Mouse (Mus musculus) left cerebral cortex, postnatal 36 days (tissue): ENCODE measurements around the gene Fgd1. TPM values are rescaled to one million over a fixed set of nuclear protein-coding genes. Genes with fewer than 3 reads are reported as not detected.

Experiments
- DNase-seq, 2 experiments: peaks; one replicate each; pipeline ENCODE4 v3.0.0; 2021 to 2022; ENCODE audit warnings: low spot score in 2 of 2, mixed read lengths in 1 of 2
- intact Hi-C: fragments of 180-260 bp; cut with DNase I; formaldehyde crosslinking; loops from one replicate; pipeline ENCODE4 v1.15.1; 2025
- total RNA-seq, 2 experiments: library from RNA; stranded (reverse); gene quantifications; 2 replicates each; pipeline ENCODE4 v1.2.3; 2021

Fgd1 gene
- total RNA-seq, 2 experiments from 2014 or later = 17.8 to 18.4 TPM

DNA sequence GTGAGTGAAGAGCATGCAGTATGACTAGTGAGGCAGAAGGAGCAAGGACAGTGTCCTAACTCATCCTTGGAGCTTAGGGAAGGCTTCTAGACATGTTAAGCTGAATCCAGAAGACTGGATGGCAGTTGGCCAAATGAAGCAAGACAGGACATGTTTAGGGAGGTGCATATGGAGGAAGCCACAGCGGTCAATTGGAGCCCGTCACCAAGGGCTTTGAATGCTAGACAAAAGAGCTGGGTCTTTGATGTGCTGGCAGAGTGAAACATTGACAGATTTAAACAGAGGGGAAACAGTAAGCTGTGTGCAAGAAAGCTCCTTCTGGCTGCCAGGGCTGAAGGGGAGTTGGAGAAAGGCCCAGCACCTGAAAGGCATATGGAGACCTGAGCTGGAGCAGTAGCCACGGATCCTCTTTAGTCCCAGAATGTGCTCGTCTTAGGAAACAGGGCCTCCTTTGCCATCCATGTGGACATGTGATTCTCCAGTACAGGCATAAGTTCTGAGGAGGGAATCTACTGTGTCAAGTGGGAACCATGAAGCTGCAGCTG, 31.1 kb downstream of the Fgd1 start:
- intact Hi-C loops = no loop called here
- no peak for DNase-seq

DNA sequence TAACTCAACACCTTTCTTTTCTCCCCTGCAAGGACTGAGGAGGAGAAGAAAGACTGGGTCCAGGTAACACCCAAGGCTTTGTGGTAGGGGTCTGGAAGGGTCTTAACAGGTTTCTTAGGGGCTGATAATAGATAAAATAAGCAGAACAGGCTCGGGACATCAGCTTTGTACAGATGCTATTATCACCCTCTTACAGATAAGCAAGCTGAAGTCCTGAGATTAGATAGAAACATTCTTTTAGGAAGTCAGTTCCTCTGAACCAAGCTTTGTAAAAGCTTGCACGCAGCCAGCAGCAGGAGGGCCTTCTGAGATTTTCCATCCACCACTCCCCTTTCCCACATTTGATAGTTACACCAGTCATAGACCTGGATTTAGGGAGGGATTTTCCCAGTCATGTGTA, 39.6 kb downstream of the Fgd1 start:
- intact Hi-C loops = no loop called here
- DNase-seq = no peak

DNA sequence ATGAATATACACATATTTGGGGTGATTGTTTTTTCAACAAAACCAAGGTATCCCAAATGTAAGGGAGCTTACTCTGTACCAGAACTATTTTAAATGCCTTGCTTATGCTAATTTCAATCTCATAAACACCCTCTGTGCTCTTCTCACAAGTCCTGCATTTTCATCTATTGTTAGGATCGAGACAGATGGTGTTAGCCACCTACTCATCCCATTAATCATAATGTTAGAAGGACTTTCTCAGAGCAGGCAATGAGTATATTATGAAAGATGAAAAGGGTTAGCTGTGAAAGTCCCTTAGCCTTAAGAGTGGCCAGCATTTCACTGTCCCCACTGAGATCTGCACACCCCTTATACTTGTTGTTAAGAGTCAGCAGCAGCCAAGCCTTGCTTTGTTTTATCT, 41.5 kb downstream of the Fgd1 start:
- intact Hi-C loops = no loop called here
- no peak for DNase-seq

DNA sequence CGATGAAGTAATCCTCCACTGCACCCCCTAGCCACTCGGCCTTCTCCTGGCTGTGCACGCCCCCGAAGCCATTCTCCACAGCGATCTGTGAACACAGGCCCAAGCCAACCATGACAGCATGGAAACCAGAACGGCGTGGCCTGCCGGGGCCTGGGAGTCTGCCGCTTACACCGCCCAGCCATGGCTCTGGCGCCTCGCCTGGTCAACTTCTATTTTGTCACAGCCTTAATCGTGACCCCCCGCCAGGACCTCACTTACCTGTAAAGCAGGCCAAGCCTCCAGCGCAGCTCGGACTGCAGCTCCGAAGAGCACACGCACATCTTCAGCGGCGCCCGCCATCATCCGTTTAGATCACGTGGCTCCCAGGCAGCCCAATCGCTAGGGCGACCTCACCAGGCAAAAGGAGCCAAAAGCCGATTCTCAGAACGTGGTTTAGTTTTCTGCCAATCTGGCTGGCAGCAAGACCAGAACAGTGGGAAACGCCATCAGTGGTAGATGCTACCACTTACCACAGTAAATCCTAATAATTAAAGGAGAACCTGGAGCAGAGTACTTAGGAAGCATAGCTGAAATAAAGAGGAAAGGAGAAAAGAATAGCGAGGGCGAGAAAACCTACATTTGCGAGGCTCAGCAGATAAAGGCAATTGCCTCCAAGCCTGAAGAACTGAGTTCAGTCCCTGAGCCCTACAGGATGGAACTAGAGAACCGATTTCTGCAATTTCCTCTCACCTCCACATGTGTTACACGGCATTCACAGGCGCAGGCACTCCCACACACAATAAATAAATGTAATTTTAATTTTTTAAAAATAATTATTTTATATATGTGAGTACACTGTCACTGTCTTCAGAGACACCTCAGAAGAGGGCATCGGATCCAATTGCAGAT, 50.5 kb downstream of the Fgd1 start, which contains the start of gene Tsr2:
Gene Tsr2, minus strand, starts transcription at position 373 of the 888 bp plus-strand sequence.
- intact Hi-C loops = loop anchor here (5.0 kb wide), 1 partner anchor 79 kb away; the partner anchor contains the start of gene Gnl3l

DNA sequence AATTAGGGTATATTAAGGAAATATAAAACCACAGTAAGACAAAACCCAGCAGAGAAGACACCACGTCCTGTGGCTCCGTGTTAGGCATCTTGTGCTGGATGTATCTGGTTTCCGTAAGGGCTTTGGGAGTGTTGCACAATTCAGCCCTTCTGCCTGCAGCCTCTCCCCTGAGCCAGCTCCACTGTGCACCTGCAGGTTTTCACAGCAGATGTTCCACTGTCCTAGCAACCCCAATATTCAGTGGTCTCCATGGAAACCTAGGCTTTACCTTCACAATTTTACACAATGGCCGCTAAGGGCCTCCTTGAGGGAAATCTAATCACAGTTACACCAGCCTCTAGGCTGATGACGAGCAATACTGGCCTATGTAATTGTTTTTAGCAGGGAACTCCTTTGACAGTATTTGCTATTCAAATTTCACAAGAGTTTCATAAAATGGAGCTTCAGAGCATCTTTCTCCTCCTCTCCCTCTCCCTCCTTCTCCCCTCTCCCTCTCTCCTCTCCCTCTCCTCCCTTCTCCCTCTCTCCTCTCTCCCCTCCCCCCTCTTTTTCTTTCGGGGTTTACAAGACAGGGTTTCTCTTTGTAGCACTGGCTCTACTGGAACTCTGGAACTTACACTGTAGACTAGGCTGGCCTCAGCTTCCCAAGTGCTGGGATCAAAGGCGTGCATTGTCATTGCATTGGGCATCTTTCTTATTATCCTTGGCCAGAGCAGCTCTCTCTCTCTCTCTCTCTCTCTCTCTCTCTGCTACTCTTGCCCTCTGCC, 61.5 kb downstream of the Fgd1 start:
- DNase-seq = no peak
- intact Hi-C loops = no loop called here

More for the DNA sequence above, 50.5 kb downstream of the Fgd1 start, which contains the start of gene Tsr2:
- peak; percentile 71 to 72 for DNase-seq

DNA sequence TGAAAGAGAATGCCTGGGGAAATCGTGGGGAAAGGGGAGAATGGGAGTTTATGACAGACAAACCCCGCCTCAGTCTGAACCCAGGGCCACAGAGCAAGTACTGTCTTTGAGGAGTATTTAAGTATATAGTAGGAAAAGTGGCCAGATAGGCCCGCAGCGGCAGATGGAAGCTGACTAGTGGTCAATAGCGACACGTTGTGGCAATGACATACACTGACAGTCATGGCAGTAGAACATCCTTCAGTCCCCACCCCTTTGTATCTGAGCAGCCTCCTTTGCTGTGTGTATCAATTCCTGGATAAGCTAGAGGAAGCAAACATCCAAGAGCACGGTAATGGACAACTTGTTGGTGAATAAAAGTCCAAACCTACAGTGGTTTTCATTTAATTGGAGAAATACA, 70.8 kb downstream of the Fgd1 start:
- intact Hi-C loops = no loop called here
- DNase-seq = peak in 1 of 2 experiments; percentile 9

DNA sequence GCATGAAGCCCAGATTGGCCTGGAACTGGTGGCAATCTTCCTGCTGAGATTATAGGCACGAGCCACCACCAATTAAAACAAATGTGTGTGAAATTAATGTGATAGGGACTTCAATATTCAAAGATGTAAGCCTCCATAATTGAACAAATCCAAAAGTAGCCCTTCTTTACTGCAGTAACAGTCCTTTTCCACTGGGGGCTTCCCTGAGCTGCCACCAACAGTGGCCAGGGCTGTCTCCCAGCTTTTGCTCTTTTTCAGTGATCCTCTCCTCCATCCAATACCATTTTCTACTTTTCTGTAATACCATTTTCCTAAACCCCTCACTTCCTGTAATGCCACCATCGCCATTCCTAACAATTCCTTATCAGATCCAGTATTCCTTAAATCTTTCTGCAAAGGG, 71.5 kb downstream of the Fgd1 start:
- DNase-seq = no peak
- intact Hi-C loops = no loop called here

DNA sequence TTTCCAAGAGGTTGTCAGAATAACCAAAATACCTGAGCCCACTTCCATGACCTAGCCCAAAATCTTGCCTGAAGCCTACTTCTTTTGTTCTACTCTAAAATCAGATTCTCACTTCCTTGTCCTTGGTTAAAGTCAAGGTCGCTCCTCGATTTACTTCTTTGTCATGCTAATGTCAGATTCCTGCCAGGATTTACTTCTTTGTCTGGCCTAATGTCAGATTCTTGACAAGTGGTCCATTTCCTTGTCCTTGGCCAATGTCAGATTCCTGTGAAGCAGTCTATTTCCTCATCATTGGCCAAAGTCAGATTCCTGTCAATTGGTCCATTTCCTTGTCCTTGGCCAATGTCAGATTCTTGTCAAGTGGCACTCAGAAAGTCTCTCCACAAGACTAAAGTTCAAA, 78.0 kb downstream of the Fgd1 start:
- intact Hi-C loops = no loop called here
- no peak for DNase-seq

DNA sequence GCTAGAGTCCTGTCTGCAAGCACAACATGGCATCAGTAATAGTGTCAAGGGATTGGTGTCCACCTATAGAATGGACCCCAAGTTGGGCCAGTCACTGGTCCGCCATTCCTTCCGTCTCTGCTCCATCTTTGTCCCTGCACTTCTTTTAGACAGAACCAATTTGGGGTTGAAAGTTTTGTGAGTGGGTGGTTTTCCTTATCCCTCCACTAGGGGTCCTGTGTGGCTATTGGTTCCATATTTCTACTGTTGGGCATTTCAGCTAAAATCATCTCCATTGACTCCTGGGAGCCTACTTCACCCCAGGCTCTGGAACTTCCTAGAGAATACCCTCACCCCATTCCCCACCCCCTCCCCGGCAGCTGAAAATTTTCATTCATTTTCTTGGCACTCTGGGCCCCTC, 84.5 kb downstream of the Fgd1 start:
- intact Hi-C loops = no loop called here
- no peak for DNase-seq

DNA sequence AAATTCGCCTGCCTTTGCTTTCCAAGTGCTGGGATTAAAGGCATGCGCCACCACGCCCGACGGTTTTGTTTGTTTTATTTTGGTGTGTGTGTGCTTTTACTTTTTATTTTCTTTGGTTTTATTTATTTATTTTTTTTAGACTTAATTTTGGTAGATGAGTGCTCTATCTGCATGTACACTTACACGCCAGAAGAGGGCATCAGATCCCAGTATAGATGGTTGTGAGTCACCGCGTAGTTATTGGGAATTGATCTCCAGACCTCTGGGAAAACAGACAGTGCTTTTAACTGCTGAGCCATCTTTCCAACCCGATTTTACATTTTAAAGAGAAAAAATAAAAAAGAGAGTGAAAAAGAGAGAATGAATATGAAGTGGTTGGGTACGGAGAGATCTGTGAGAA, 86.8 kb downstream of the Fgd1 start:
- no peak for DNase-seq
- intact Hi-C loops = no loop called here

Other genes starting within 250 kb of the Fgd1 start
- gene Maged2, start 231.8 kb upstream of the Fgd1 start, total RNA-seq = 10 to 100 TPM; 36.1 to 49.0 TPM
- gene Gnl3l, start 28.8 kb upstream of the Fgd1 start, total RNA-seq = 100 to 1,000 TPM; 201 TPM
- 10 to 100 TPM; 72.6 to 75.3 TPM for gene Tsr2, start 50.4 kb downstream of the Fgd1 start, total RNA-seq
- 10 to 100 TPM; 41.8 to 42.1 TPM for gene Wnk3, start 151.9 kb downstream of the Fgd1 start, total RNA-seq